Mouse (Mus musculus) thymus, postnatal 0 days (tissue): ENCODE results near the gene Rpl23. TPM values are rescaled to one million over a fixed set of nuclear protein-coding genes. Genes with fewer than 3 reads are reported as not detected.
"Not testable (repeated sequence)": the region's sequence is repeated elsewhere in the genome, so short reads cannot be mapped to it uniquely, and the experiment has no call there.

Experiments used
- DNase-seq: peaks from one replicate; pipeline ENCODE4 v3.0.0-alpha.2; 2015; ENCODE audit warnings: low spot score
- polyA plus RNA-seq: library from polyadenylated mRNA; unstranded; fragments of >200 nt; fragmentation: Nextera tagmentation; extraction: Ambion mirVana; gene quantifications from 2 replicates; pipeline ENCODE4 v1.2.1, GENCODE M21; 2015

Gene Rpl23
- polyA plus RNA-seq, 1 experiment from 2014 or later: 766 TPM

DNA sequence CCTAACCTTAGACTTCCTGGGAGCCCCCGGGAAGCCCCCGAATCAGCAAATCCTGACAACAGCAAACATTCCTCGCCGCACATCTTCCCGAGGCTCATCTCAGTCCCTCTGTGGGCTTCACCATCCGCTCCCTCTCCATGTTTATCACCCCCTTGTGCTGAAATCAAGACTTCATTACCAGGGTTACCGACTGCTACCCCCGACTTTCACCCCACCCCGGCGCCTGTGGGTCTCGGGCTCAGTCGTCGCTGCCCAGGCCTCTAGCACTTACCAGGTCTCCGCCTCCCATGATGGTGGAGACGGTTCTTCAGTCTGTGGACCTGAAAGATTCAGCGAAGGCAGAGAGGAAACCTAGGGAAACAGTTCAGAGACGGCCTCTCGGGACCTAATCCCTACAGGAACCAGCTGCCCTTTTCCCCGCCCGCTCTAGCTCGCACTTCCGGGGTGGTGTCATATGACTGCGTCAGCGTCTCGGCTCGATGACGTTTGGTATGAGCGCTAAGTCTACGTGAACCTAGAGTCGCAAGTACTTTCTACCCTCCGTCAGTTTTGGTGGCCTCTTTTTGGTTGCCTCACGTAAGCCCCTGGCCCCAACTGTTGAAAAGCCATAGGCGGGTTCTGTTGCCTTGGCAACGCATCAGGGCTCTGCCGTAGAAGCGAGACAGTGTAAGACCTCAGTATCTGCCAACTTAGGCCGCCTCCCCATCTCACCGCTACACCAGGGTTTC lies 15.9 kb downstream of the Rpl23 start, which contains the start of gene Cwc25:
Cwc25 (minus strand) TSS at position 403 of the 728 bp plus-strand sequence.
- DNase-seq: peak; percentile 97

DNA sequence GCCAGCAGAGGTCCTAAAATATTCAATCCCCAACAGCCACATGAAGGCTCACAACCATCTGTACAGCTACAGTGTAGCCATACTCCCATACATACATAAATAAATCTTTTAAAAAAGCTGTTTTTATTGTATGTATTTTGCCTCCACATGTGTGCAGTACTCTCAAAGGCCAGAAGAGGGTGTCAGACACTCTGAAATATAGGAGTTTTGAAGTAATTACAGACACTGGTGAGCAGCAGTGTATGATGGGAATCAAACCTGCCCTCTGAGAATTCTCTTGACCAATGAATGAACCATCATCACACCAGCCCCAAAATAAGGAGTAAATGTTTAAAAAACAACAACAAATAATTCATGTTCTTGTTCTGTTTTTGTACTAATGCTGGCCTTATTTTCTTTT lies 20.6 kb downstream of the Rpl23 start:
- DNase-seq: no peak

DNA sequence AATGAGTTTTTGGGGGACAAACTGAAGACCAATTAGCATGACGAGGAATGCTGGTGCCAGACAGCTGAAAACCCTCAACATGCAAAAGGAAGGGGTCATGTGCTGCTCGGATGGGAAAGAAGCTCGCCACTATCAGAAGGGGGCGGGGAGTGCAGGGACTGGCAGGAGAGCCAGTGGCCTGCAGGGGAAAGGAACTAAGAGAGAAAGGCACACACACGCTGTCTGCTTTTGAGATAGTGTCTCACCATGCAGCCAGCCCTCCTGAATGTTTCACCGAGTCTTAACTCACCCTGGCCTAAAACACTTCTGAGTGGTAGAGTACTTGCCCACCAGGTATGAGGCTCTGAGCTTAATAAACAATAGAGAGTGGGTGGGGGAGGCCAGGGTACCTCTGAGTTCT lies 23.3 kb downstream of the Rpl23 start:
- no peak for DNase-seq

DNA sequence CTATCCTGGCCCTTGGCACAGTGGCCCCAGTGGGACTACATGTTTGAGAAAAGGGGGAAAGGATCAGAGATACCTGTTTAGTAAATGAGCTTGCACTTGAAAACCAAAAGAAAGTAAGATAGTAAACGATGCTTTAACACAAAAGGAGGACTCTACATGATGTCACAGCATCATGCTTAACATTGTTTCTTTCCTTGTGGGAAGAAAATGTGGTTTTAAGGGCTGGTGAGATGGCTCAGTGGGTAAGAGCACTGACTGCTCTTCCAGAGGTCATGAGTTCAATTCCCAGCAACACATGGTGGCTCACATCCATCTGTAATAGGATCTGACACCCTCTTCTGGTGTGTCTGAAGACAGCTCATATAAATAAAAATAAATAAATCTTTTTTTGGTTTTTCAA lies 24.1 kb downstream of the Rpl23 start:
- DNase-seq: no peak

DNA sequence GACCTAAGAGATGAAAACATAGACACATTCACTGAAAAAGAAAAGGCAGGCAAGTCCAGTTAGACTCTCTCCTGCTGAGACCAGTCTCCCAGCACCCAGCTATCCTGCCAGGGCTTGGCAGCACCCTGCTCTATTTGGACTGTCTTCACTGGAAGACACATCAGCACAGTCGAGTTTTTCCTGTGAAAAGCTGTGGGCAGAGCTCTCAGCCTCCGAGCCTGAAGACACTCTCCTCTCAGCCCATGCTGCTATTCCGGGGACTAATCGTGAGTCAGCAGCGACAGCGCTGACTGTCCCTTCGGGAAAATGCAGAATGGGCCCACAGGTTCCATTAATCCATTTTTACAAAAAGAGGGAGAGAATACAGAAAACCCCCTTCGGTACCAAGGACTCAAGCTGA lies 29.0 kb downstream of the Rpl23 start:
- no peak for DNase-seq

DNA sequence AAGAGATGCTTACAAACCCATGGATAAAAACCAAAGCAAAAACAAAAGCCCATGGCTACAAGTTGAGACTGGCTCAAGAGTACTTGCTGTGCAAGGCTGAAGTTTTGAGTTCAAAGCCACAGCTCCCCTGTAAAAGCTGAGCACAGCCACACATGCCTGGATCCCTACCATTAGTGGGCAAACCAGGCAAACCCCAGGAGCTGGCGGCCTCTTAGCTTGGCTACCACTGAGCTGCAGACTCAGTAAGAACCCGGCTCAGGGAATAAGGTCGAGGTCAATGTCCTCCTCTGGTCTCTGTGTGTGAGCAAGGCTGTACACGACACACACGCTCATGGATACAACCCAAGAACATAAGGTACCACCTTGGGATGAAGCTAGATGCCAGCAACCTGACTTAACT lies 33.7 kb downstream of the Rpl23 start:
- no peak for DNase-seq

DNA sequence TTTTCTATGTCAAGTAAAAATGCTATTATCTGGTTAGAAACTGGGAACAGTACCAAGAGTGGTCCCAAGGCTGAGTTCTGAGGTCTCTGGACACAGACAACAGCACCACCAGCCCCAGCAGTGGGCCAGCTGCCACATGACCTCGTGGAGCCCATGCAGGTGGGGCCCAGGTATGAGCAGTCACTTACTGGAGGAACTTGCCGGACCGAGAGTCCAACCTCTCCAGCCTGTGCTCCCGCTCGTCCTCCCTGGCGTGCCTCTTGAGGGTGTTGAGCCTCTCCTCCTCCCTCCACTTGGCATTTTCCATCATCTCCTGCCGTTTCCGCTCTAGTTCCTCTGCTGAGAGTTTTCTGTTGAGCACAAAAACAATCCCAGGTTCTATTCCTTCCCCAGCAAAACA lies 34.5 kb downstream of the Rpl23 start:
- no peak for DNase-seq

DNA sequence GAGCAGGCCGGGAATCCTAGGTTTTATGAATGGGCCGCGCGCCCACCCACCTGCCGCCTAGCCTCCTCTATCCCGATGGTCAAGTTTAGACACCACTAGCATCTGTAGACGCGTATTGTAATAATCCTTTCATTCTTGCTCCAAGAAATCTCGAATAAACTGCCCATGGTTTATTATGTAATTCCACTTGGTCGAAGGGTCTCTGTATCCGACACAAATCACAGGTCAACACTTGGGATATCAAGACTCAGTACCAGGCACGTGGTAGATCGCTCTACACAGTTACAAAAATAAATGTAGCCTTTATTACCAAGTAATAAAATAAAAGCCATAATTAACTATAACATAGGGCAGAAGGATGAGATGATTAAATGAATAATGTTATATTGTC lies 36.9 kb downstream of the Rpl23 start:
- no peak for DNase-seq

DNA sequence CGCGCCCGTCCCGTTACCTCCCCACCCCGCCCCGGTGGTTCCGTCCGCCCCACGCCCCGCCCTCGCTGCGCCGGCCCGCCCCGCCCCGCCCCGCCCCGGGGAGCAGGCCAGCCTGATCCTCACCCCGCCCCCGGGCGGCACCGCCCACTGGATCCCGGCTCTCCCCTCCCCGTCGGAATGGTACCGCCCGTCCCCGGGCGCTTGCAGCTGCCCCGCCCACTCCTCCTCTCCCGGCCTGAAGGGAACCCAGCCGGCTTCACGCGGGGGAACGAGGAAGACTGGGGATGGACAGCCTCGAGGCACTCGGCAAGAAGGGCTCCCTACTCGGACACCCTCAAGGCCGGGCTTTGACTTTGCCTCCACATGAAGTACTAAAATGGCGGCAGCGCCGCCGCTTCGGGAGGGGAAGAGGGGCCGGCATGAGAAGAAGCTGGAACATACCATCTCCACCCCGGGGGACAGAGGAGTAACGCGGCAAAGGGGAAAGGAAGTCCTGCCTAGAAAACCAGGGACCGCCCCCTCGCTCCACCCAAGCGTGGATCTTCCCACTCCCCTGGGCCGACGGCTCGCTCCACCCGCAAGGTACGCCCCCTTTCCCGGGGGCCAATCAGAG lies 37.4 kb downstream of the Rpl23 start:
- DNase-seq: peak; percentile 98

DNA sequence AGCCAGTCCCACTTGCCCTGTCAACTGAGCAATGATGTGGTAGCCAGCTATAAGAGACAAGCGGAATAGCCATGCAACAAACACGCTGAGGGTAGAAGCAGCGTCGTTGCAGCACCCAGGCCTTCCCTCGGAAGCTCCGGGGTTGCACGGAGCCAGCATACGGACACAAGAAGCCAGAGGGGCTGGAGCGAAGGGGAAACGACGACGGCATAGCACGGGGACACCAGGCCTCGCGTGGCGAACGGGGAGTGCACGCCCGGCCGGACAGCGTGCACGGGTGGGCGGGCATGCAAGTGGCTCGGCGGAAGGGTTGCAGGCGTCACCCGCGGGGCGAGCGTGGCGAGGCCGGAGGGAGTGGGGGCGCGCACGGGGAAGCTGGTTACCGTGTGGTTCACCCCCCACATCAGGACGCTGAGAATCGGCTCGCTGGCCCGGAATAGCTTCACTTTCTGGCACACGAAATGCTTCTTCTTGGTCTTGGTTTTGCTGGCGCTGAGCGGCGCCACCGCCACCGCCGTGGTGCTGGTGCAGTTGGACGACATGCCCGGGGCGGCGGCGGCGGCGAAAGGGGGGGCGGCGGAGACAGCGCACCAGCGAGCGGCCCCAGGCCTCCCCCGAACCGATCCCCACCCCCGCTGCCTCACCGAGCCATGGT lies 38.0 kb downstream of the Rpl23 start, which contains the start of gene Pip4k2b:
Pip4k2b (minus strand) TSS at position 642 of the 655 bp plus-strand sequence.
- DNase-seq: no peak

DNA sequence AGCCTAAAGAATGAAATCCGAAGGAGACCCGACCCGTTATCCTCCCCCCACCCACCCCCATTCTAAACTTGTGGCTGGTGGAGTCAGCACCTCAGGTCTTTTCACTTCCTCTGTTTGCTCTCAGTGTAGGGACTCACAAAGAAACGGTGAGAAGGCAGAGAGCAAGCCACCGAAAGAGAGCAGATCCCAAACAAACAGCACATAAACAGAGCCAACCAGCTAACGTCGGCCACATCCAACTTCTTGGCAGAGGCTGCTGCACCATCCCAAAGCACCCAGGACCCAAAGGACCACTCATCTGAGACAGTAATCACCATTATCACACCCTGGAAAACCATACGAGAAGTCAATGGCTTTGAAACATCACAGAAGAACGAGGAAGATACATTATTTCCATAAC lies 38.8 kb downstream of the Rpl23 start:
- DNase-seq: peak; percentile 42

DNA sequence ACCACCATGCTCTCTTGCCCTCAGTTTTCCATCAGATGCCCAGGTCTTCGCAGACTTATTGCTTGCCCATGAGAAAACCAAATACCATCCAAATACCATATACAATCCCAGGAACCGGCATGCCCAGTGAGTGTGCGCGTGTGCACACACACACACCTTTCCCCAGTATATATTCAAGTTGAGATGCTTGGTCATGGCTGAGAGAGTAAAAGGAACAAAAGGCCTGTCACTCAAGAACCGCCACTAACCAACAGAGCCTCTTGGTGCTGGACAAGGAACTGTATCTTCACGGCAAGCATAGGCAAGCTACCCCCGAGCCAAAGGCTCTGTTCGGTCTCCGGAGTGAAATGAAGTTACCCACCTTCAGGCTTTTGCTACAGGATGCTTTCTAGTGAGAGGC lies 39.6 kb downstream of the Rpl23 start:
- DNase-seq: no peak

DNA sequence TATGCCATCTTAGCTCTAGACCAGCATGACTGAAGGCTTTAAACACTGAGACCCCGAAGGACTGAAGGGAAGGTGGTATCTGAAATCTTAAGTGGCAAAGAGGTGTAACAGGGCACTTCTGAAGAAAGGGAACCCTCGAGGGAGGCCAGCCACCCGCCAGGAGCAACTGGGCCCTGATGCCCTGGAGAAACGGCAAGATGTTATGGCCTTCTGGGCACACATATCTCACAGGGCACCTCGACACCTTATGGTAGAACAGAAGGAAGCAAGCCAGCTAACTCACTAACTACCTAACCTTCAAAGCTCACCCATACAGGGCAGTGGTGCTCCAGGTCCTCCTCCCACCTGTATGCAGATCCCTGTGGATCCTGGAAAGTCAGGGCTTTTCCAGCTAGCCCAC lies 40.1 kb downstream of the Rpl23 start:
- DNase-seq: no peak

DNA sequence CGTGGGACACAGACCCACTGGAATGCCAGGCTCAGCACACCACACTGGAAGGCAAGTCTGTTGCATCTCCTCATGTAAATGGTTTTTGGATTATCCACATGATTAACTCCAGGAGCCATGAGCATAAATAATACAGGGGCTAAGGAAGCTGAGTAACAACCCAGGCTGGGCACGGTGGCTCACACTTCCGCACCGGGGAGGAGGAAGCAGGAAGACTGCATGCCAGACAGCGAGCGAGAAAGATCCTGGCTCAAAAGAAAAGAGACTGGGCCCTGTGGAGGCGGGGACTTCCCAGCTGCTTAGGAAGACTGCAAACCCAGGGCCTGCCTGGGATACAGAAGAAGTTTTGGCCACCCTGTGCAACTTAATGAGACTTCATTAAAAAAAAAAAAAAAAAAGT lies 42.0 kb downstream of the Rpl23 start:
- no peak for DNase-seq

DNA sequence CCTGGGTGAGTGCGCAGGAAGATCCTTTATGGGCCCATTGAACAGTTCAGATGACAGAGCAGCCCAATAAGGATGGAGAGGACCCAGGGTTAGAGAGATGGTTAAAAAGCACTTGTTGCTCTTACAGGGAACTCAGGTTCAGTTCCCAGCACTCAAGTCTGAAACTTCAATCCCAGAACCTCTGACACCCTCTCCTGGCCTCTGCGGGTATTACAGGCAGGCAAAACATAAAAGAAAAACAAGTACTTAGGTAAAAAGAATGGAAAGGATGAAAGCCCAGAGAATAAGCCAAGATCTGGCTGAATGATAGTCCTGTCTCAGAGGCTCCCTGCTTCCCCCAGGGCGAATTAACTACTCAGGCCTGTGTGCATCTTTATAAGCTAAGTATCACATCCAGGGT lies 43.1 kb downstream of the Rpl23 start:
- no peak for DNase-seq

DNA sequence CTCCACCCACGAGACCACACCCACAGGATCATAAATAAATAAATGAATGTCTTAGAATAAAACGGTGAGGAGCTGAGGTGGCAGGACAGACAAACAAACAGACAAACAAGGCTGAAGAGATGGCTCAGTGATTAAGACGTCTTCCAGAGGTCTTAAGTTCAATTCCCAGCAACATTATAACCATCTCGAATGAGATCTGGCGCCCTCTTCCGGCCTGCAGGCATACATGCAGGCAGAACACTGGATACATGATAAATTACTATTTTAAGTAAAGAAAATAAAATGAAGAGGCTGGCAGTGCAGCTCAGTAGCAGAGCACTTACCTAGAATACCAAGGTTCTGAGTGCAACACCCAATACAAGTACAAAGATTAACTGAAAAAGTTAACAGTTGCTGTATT lies 43.5 kb downstream of the Rpl23 start:
- peak; percentile 42 for DNase-seq

DNA sequence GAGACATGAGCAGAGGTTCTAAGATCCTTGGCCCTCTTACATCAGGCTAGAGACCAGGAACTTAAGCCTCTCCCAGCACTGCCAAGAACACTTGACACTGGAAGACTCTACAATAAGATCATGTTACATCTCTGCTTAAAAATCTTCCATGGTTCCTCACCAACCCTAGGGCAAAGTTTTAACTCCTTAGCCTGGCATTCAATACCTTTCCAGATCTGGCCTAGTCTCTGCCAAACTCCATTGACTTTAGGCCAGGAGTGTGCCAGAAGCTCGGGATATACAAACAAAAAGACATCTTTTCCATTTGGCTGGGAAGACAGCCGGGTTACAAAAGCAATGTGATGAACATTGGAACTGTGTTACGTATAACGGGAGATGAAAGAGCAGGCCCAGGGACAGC lies 44.6 kb downstream of the Rpl23 start:
- no peak for DNase-seq

DNA sequence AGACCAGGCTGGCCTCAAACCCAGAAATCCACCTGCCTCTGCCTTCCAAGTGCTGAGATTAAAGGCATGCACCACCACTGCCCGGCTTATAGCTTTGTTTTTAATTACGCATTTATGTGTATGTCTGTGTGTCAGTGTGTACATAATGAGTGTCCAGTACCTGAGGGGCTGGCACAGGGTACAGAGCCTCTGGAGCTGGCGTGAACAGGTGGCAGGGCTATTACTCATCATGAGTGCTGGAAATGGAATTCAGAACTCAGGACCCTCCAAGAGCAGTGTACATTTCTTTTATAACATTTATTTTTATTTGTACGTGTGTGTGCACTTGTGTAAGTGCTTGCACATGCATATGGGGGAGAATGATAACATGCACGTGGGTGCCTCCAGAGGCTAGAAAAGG lies 45.6 kb downstream of the Rpl23 start:
- DNase-seq: no peak

DNA sequence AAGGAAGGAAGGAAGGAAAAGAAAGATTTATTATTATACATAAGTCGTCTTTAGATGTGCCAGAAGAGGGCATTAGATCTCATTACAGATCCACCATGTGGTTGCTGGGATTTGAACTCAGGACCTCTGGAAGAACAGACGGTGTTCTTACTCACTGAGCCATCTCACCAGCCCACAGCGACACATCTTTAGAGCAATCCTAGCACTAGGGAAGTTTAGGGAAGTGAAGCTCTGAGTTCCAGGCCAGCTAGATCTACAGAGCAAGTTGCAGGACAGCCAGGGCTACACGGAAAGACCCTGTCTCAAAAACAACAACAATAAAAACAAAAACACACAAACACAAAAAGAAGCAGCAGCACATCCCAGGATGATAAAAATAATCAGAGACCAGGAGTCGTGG lies 47.4 kb downstream of the Rpl23 start:
- not testable (repeated sequence) for DNase-seq

DNA sequence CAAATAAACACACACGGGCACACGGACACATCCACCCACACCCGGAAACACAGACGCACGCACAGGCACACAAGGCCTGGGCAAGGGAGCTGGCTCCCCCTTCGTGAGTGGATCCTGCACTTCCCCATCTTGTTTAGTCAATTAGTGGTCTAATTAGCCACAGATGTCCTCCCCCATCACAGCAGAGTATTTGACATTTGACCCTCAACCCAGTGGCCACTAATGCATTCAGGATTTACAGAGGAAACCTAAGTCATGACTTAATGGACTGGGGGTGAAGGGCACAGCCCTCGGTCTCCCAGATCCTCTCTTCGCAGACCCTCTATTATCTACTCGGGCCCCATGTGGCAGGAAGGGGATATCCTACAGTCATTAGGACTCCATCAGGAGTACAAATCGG lies 48.5 kb downstream of the Rpl23 start:
- DNase-seq: no peak

DNA sequence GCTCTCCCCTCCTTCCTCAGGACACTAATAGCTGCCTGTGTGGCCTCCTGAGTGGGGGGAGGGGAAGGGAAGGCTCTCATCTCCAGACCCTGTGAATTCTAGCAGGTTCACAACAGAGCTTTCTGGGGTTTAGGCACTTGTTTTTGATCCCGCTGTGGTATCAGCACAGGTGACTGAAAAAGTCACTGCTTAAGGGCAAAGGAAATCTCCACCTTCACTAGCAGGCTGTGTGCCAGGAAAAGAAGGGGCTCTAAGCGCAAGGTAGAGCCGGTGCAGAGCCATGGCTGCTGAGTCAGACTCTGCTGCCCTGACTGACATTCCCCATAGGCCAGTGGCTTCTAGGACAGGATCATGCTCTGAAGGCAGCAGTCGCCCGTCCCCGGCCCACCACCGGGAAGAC lies 53.5 kb downstream of the Rpl23 start:
- peak; percentile 34 for DNase-seq

DNA sequence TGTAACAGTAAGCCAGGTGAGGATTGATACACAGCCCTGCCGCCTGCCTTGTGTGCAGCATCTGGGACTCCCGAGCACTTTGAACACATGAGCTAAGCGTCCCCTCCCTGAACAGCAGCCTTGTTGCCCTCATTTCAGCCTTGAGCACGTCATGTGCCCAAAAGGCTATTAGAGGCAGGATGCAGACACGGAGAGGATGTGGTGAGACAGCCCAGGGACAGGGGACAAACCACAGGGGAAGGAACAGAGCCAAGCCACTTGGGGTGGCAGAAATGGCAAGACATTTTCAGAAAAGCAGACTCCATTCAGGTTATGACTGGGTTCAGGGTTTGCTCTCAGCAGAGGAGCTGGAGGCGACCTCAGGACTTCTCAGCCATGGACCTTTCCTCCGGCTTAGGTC lies 53.9 kb downstream of the Rpl23 start:
- peak; percentile 83 for DNase-seq
